Mouse (Mus musculus): ENCODE data around the gene Rbsn.

Rbsn gene

GRCm38 (mm10) chr6:92162724-92163123 lies 52.0 kb downstream of the Rbsn start:
- no peak for DNase-seq

GRCm38 (mm10) chr6:92158801-92159200 lies 55.9 kb downstream of the Rbsn start:
- no peak for DNase-seq

- DNase-seq: no peak
These were observed 61.0 kb downstream of the Rbsn start for GRCm38 (mm10) chr6:92153774-92154173.

- DNase-seq: no peak
These were observed 68.8 kb downstream of the Rbsn start for GRCm38 (mm10) chr6:92145881-92146280.
